Mouse (Mus musculus) ovary, adult 10 weeks (tissue): Measurements from ENCODE around the gene Cep170b. TPM values are rescaled to one million over a fixed set of nuclear protein-coding genes. Genes with fewer than 3 reads are reported as not detected.

Source experiments
- polyA plus RNA-seq: library from polyadenylated mRNA; stranded (reverse); fragments of 350-450 nt; fragmentation: Illumina TruSeq; extraction: RNeasy Lipid Tissue Mini Kit (QIAGEN cat#74804); gene quantifications from one replicate; pipeline ENCODE4 v1.2.3, GENCODE M21; 2014

Gene Cep170b
- polyA plus RNA-seq = 9.0 TPM

GRCm38 (mm10) chr12:112720216-112720615 lies at the start of gene Cep170b:
Gene Cep170b, plus strand, starts transcription at chr12:112720455.

GRCm38 (mm10) chr12:112674132-112675011 lies 45.9 kb upstream of the Cep170b start, which contains the start of gene Akt1:
Gene Akt1, minus strand, starts transcription at chr12:112674884.

GRCm38 (mm10) chr12:112678555-112679026 lies 41.7 kb upstream of the Cep170b start, which contains the start of gene Zbtb42:
Gene Zbtb42, plus strand, starts transcription at chr12:112678828.

GRCm38 (mm10) chr12:112760154-112760926 lies 40.1 kb downstream of the Cep170b start, which contains the start of gene Pld4:
Gene Pld4, plus strand, starts transcription at chr12:112760655.

Other genes with a start within 250 kb of the Cep170b start
- gene A530016L24Rik, start 231.0 kb upstream of the Cep170b start, polyA plus RNA-seq = 0.17 TPM
- not detected for gene Tmem179, start 203.7 kb upstream of the Cep170b start, polyA plus RNA-seq
- 1.6 TPM for gene Inf2, start 131.7 kb upstream of the Cep170b start, polyA plus RNA-seq
- 0.48 TPM for gene Adssl1, start 100.4 kb upstream of the Cep170b start, polyA plus RNA-seq
- 5.2 TPM for gene Siva1, start 75.8 kb upstream of the Cep170b start, polyA plus RNA-seq
- gene Akt1, start 45.6 kb upstream of the Cep170b start, polyA plus RNA-seq = 7.5 TPM
- gene Zbtb42, start 41.6 kb upstream of the Cep170b start, polyA plus RNA-seq = not detected
- gene Pld4, start 40.2 kb downstream of the Cep170b start, polyA plus RNA-seq = 0.31 TPM
- gene Ahnak2, start 82.2 kb downstream of the Cep170b start, polyA plus RNA-seq = 6.8 TPM
- gene Clba1, start 88.5 kb downstream of the Cep170b start, polyA plus RNA-seq = 2.3 TPM
- 18.1 TPM for gene Cdca4, start 109.0 kb downstream of the Cep170b start, polyA plus RNA-seq
- gene Gpr132, start 147.8 kb downstream of the Cep170b start, polyA plus RNA-seq = 0.17 TPM
- 0.26 TPM for gene Jag2, start 209.3 kb downstream of the Cep170b start, polyA plus RNA-seq
- gene Nudt14, start 221.7 kb downstream of the Cep170b start, polyA plus RNA-seq = 1.6 TPM